Mouse (Mus musculus) adrenal gland, postnatal 25 days (tissue): ENCODE measurements around the gene Cd86. TPM values are rescaled to one million over a fixed set of nuclear protein-coding genes. Genes with fewer than 3 reads are reported as not detected.

Experiments used
- DNase-seq: peaks from one replicate; pipeline ENCODE4 v3.0.0; 2021; ENCODE audit warnings: mixed read lengths
- total RNA-seq: library from RNA; stranded (reverse); gene quantifications from 2 replicates; pipeline ENCODE4 v1.2.3, GENCODE M21; 2021

Cd86 gene
- total RNA-seq, 1 experiment from 2014 or later, result 0.55 TPM

DNA sequence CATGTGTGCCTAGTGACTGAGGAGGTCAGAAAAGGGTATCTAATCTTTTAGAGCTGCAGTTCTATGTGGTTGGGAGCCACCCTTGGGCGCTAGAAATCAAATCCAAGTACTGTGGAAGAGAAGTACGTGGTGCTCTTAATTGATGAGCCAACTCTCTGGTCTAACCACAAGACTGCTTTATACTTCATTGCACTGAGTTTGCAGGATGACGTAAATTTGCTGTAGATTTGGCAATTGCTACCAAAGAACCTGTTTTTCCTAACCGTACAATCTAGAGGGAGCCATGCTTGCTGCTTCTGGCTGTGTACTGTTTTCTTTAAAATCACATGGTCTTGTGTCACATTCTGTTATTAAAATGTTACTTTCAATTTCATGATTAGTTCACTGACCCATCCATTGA lies 10.0 kb downstream of the Cd86 start:
- no peak for DNase-seq

DNA sequence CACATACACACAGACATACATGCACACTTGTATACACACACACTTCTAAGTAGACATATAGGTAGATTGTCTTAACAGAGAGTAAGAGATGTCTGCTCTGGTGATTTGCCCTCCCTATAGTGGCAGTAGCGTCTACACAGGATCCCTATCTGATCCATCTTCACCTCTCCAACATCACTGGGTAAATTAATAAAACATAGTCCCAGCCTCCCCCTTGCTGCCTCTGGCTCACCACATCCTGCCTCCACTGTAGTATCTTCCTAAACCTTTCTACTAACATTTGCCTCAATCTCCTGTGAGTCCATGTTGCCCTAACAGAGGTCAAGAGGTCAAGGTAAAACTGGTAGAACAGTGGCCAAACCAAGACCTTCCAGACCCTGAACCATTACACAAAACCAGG lies 10.7 kb downstream of the Cd86 start:
- no peak for DNase-seq

DNA sequence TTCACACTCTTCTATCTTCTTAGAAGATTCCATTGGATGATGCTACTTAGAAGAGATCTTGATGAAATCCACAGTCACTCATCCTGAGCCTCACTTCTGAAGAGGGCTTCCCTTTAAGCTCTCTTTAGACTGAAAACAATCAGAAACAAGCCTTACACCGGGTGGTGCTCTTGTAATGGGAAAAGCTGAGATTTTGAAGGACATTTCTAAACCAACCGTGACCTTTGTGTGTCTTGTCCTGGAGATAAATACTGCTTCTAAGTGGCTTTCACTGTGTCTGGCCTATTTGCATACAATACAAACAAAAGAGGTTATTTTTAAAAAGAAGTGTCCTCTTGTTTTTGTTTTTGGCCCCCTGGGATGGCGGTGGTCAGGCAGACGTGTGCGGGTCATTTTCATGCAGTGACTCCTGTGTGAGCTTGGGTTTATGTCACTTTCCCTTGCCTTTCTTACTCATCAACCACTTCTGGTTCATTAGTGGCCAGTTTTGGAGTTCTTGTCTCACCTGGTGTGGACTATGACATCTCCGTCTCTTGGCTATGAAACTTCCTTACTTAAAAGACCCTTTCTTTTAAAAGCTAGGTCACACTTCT lies 14.6 kb downstream of the Cd86 start:
- DNase-seq, result no peak

DNA sequence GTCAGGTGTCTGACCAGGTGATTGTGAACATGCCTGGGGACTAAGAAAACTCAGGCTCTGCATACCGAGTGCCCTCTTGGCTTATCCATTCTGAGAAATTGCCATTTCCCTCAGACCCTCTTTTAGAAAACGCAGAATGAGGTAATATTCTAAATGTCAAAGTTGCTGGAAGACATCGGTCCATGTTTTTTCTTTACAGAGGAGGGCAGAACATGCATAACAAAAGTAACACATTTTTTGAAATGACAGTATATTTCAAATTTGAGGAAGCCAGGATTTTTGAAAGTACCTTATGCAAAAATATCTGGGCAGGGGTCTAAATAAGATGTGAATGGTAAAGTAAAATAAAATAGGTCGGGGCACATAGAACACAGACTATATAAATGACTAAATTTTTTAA lies 15.4 kb downstream of the Cd86 start:
- DNase-seq, result no peak

DNA sequence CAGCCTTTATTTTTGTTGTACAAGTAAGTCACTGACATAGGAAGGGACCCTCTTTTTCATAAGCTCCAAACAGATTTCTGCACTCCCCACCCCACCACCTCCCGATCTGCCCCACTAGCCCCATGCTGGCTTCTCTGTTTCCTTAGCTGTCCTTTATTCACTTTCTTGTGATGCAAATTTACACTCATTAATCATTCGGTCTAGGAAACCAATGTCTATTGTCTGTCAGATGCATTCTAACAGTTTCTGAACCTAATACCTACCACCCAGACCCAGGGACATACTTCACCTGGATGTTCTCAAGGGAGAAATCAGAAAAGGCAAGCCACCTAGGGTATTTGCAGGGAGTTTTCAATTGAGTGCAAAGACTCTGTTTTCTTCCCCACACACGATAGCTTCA lies 16.6 kb downstream of the Cd86 start:
- DNase-seq, result no peak

DNA sequence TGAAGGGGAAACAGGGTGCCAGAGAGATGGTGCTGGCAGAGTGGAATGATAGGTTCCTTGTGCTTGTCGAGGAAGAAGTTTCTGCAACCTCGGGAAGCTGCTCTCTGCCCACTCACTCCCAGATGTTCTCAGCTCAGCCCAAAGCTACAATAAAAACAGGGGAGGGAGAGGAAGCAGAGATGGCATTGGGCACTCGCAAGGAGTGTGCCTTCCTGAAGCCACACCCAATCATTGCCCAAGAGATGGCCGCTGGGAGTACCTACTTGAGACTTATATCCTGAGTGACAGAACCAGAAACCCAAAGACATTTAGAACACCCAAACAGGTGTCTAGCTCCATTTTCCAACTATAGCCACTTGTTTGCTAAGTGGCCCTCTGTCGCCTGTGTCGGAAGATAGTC lies 20.8 kb downstream of the Cd86 start:
- DNase-seq, result no peak

DNA sequence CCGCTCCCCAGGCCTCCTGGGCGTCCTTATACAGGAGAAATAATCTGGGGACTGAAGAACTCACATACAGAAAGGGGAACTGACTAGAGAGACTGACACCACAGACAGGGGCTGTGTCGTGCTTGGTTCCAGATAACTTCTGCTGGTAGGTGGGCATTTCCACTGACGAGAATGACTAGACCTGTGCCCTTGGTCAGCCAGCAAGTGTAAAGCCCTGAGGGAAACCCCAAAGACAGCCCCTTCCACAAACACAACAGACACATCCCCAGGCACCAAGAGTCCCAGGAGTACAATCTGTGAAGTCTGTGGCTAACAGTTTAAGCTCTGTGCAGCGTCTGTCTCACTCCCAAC lies 23.2 kb downstream of the Cd86 start:
- DNase-seq, result no peak

DNA sequence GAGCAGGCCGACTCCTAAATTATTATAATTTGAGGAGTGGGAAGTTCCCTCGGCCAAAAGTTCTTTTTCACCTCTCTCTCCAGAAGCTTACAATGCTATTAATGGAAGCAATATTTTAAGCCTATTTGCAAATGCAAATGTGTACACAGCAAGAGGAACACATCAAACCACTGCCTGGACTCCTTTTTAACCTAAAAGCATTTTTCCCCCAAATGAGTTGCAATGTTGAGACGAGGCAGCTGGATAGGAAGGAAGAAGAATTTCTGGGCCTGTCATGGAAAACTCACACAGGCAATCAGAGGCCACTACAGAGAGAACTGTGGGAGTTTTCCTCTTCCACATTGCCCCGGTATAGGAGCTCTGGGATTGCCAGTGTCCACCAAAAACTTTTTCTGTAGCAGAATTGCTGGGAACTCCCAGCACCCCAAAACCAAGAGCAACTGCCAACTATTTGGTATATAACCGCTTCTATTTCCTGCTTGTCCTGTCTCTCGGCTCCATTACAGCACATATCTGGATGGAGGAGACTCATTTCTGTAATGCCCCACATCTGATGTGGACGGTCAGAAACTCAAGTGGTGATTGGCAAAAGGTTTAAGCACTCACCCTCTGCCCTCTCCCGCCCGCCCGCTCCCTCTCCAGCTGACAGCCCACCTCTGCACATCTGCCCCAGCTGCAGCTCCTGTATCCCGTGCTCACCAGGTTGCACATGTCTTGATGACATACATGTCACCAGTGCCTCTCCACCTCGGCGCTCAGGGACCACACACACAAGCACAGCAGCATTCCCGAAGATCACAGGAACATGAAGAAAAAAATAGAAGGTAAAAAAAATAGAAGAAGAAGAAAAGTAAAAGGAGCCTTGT lies 23.8 kb downstream of the Cd86 start:
- no peak for DNase-seq

DNA sequence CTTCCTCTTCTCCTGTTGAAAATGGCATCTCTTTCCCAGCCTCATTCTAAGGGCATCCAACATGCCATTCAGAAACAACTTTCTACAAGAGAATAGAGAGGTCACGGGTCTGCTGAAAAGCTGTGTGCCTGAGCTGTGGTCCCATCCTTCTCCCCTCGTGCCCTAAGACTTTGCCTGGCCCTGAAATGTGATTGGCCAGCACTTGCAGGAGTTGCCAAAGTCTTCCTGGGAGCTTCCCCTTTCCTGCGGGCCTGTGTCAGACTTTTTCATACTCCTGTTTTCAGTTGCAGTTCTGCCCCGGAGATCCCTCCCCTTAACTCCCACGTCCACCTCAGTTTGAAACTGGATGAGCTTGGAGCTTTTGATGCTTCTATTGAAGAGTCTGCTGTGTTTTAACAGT lies 24.9 kb downstream of the Cd86 start:
- no peak for DNase-seq

DNA sequence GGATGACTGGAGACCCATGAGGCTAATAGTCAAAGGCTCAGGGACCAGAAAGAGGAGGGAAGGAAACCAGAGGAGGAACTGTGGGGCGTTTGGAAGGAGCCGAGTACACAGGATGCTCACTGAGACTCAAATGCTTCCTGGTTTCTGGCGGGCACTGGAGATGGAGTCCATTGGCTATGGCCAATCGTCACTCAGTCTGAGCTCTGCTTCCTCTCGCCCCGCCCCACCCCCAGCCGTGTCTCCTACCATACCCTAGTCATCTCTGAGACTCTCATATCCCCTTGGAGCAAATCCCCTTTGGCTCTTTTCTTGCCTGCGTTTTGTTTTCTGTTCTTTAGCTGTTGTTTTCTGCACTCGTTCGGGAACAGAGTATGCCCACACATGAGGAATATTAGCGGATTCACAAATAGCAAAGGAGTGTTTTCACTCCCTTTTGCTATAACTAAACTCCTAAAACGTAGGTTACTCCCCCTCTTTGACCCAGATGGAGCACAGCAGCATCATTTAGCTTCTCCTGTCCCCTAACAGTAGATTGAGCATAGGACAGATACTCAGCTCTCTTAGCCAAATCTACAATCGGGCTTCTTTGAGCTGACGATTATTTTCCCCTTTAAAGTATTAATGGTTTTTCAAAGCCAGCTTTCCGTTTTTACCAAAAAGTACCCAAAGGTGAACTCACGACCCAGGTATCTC lies 25.9 kb downstream of the Cd86 start:
- DNase-seq, result no peak

DNA sequence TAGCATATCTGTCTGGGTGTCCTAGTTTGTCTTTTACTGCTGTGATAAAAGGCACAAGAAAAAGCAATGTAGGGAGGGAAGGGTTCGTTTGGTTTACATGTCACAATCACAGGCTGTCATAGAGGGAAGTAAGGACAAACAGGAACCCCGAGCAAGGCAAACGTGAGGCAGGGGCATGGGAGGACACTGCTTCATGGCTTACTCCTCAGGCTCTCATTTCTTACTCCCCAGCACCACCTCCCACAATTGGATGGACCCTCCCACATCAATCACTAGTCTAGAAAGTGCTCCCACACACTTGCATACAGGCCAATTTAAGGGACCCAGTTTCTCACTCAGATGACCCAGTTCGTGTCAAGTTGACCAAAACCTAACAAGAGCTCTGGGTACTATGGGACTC lies 29.1 kb downstream of the Cd86 start:
- DNase-seq, result no peak

DNA sequence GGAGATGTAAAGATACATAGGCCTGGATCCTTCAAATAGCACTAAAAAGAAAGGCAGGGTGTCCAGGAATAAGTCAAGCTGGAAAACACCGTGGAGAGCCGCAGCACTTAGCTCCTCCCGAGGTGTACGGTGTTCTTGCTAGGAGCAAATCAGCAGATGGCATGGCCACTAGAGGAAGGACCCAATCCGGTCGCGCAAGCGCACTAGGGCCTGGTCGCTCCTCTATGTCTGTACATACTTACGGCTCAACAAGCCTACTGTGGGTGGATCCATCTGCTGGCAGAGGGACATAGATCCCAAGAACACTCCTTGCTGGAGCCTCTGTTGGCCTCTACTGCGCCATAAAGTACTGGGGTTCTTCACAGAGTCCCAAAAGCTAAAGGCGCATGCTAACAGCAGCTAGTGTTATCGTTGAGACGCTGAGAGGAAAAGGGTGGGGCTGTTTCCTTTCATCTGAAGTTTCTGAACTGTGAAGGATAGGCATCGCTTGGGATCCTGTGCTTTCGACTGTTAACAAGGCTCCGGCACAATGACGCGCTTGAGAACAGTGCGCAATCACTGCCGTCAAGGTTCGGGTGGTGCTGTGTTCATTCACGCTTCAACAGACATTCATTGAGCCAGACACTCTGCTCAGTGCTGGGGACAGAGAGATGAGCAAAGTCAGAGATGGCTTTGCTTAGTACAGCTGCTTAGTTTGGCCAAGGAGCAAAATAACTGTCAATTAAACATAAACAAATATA lies 30.7 kb downstream of the Cd86 start:
- DNase-seq, result no peak

DNA sequence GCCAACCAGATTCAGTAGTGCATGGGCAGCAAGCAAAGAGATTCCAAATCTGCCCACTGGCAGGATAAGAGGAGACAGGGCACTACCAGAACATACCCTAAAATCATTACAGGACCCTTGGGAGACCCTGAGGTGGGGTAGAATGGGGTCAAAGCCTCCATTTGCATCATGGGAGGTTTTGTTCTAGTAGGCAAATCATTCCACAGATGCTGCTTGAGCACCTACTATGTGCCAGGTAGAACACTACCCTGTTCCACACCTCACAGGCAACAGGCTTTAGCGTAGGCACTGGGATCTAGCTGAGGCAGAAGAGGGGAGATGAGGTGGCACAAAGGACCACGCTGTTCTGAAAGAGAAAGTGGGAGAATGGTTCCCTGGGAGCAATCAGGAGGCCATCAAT lies 31.5 kb downstream of the Cd86 start:
- no peak for DNase-seq

DNA sequence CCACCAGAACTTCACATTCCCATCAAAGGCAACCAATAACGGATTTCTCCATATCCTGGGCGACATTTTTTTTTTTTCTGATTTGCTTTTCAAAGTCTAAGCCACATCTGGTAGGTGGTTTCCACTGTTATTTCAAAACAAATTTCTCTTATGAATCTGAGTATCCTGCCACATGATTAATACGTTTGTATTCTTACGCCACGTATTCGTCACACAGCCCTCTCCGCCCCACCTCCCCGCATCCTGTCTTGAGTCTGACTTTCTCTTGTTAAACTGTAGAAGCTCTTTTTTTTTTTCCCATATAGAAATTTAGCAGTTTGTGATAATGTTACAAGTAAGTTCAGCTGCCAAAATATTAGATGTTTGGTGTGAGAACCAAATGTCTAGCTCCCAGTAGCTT lies 33.7 kb downstream of the Cd86 start:
- DNase-seq, result no peak

DNA sequence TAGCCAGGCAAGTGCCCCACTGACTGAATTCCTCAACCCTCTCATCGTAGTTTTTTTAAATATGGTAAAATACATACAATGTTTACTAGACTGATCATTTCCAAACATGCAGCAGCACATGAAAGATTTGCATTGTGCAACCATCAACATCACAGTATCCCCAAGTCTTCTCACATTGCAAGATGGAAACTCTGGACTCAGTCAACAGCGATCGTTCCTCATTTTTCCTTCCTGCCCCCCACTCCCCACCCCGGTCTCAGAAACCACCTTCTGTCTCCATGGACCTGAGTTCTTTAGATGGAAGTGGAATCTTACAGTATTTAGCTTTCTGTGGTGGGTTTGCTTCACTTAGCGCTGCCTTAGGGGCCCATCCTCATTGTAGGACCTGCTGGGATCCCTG lies 34.3 kb downstream of the Cd86 start:
- no peak for DNase-seq

DNA sequence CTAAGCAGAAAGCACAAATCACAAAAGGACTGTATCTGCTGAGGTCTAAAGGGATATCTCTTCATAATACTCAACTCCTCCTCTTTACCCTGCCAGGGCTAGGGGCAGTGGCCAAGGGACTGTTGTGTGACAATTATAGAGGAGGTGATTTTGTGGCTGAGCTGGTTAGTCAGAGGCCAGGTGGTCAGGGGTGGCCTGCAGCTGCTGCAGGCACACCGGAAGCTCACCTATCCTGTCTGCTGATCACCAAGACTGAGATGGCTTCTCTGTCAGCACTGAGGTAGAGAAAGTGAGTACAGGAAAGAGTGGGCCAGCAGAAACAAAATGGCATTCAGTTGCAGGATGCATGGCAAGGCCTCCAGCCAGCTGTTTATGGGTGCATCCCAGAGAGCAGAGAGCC lies 38.1 kb downstream of the Cd86 start:
- no peak for DNase-seq

DNA sequence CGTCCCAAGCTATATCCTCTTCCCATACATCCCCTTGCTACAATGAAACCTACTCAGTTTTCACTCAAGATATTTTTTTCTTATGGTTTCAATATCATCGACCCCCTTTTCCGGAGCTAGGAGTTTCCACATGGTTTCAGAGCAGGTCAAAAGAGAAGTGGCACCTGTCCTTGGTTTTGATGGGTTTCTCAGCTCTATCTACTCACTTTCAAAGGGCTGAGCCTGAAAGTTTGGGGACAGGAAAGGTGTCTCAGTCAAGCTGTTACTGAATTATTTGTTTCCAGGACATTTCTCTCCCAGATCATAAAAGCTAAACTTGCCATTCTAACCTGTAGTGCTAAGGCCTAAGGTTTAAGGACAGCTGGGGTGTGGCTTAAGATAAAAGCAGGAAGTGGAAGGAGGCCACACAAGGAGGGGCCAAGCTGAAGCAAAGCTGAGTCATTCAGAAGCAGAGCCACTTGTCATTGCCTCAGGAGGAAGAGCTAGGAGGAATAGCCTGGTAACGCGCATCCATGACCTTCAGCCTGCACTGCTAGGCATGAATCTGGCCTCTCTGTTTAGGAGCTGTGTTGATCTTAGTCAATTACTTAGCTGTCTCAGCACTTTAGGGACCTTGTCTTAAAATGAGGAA lies 39.2 kb downstream of the Cd86 start:
- DNase-seq, result no peak

DNA sequence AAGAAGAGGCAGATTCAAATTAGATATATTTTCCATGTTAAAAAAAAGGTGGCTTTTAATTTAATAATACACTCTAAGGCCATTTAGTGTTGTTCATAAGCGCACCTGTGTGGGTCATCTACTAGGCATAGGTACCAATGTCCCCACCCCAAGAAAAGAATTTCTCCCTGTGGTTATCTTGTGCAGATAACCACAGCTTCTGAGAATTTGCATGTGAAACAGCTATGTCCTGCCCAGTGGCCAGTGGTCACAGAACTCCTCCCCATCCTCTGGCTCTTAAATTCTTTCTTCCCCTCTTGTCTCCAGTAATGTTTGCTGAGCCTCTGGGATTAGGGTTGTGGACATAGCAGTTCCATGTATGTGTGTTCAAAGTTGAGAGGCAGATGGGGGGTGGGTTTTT lies 40.0 kb downstream of the Cd86 start:
- no peak for DNase-seq

DNA sequence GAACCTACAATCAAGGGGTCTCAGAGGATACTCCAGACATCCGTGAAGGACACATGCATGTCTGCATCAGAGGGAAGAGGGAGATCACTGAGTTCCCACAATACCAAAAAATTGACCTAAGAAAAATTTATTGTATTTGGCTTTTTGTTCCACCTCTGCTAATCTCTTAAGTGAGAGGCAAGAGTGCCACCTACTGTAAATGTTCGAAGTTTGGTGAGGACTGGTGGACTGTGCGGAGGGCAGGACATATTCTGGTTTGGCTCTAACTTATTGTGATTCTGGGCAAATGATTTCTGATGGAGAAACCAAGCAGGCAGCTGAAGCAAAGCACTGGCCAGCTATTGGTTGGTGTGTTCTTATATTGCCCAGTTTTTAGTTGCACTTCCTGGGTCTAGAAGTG lies 43.6 kb downstream of the Cd86 start:
- DNase-seq, result no peak

DNA sequence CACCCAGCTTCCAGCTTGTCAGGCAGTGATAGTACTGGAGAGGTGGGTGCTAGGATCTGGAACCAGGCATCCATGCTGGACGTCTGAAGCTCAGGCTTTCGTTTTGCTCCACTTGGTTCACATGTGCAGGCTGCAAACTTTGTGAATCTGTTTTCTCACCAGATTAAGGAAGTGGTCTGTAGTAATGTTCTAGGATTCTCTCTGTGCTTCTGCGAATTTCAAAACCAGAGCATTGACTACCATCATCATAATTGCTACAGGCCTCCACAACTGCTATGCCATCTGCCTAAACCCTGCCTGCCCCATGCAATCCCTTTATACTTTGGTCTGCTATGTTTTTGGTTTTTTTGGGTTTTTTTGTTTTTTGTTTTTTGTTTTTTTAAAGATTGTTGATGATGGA lies 44.8 kb downstream of the Cd86 start:
- DNase-seq, result no peak

DNA sequence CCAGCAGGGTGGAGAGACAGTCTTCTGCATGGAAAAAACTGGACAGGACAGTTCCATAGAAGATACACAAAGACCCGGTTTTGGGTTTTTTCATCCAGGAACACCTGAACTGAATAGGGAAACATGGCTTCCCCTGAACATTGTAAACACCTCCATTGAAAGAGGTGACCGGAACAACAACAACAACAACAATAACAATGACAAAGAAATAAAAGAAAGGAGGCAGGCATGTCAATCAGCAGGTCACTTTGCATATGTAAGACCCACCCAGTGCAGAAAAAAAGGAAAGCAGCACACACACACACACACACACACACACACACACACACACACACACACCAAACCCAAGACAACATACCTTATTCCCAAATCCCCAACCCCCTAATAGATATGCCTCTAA lies 52.2 kb downstream of the Cd86 start:
- DNase-seq, result no peak

DNA sequence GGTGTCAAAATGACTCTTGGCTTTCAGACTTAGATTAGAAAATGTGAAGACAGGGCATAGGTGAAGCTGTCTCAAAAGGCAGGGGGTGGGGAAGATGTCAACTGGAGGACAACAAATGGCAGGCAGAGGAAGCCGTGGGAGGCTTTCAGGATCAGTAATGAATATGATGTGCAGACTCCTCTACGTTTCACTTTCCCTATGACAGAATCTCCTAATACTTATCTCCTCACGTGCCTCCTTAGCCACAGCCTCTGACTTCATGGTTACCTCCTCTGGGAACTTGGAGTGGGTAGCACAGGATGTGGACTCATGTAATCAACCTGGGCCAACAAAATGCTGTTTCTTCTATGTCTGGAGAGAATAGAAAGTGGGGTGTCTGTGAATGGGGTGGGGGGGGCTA lies 63.2 kb downstream of the Cd86 start:
- no peak for DNase-seq

DNA sequence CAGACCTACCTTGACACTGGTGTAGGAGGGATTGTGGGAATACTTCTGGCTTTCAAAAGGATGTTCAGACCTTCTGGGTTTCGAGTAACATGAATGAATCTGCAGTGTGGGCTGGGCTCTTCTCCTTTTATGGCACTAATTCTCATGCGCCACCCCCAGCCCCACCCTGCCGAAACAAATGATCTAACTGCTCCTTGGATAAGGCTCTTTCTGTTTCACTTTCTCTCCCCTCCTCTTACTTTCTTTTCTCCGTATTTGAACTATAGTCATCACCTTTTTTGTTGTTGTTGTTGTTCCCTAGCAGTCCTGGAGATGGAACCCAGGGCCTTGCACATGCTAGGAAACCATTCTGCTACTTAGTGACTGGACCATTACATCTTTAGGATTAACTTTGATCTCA lies 67.6 kb downstream of the Cd86 start:
- DNase-seq, result no peak
